ENCODE assay signal across 11 mouse cellular contexts in the genomic region with DNA sequence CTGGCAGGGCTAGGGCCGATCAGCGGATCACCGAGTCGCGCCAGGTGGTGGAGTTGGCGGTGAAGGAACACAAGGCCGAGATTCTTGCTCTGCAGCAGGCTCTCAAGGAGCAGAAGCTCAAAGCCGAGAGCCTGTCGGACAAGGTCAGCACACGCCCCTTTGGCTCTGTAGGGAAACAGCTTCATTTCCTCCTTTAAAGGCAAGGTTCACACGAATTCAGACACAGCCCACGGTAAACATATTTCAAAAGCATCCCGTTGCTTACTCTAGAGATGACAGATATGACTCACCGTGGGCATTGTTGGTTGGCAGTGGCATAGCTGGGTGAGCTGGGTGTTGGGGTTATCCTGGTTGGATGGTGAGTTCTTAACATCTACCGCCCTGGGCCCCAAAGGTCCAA. TPM values are rescaled to one million over a fixed set of nuclear protein-coding genes. Genes with fewer than 3 reads are reported as not detected.
DNase-seq lines count a peak whose midpoint lies in the region; TF ChIP-seq lines count a peak whose summit lies in the region.
"Had no signal": no experiment of that assay in that cellular context is flagged by ENCODE, and none has a peak within 500 bp of the region (broad histone marks: within the 10 kb centered on the region; RNA-seq: fewer than 3 reads in every experiment).

No protein-coding gene starts in this region.

- TF ChIP-seq POLR2A in small intestine, adult 2 months (IDR thresholded peaks at IDR 0.05; ENCODE audit: low read depth, low read length), result no peak

- H3K27me3 ChIP-seq in small intestine, adult 2 months (ENCODE audit: control insufficient read depth, insufficient read depth, low read length), result no peaks in the 10 kb centered on the region
- H3K27me3 ChIP-seq: heart, embryonic 15.5 days; Patski had no signal

- TF ChIP-seq CTCF in small intestine, adult 2 months (IDR thresholded peaks at IDR 0.05; ENCODE audit: extremely low read depth, insufficient read length, insufficient replicate concordance, low read depth, low read length), result no peak

- H3K36me3 ChIP-seq in small intestine, adult 2 months (ENCODE audit: control insufficient read depth, insufficient read depth, low read length), result peaks cover 2% of the 10 kb centered on the region; the same call in 1 of the 2 replicates

- 0 out of 2 replicates have a peak overlapping the region, but pooled peaks have one; percentile 20 for H3K27ac ChIP-seq in small intestine, adult 2 months (ENCODE audit: insufficient read depth, low read depth, low read length)
- H3K27ac ChIP-seq: heart, embryonic 15.5 days had no signal

- H3K4me3 ChIP-seq in small intestine, adult 2 months (ENCODE audit: low read depth, low read length), result no peak overlapping the region
- H3K4me3 ChIP-seq: heart, embryonic 15.5 days; myocyte had no signal

- 30% methylated on average over 15 of the region's 15 CpGs for WGBS in small intestine, adult 2 months

- peaks cover 5% of the 10 kb centered on the region for H3K4me1 ChIP-seq in small intestine, adult 2 months (ENCODE audit: control insufficient read depth, insufficient read depth, insufficient read length, low read length)
- H3K4me1 ChIP-seq: heart, embryonic 15.5 days had no signal

- DNase-seq in adrenal gland, postnatal 14 days, result peak; percentile 45
- DNase-seq in adrenal gland, adult 8-10 months, result no peak
- peak; percentile 6 for DNase-seq in NIH3T3 (ENCODE audit: low read depth)
- DNase-seq in kidney, postnatal 36 days, result peak; percentile 18 to 22
- DNase-seq in frontal cortex, postnatal 10 days (ENCODE audit: low spot score in 2 of 2), result no peak
- DNase-seq in right cerebral cortex, postnatal 36 days (ENCODE audit: low spot score in 2 of 2), result no peak
- no peak for DNase-seq in B cell, adult 2 months

RNA-seq across cellular contexts. Expression of a gene that starts 53.1 kb away (rescaled TPM):
- total RNA-seq in adrenal gland, postnatal 14 days (2021), result 62.5 and 64.4 TPM in 2 replicates
- 100 to 1,000 TPM in 1 of 4 experiments, 10 to 100 TPM in 3; 56.6 to 107 (median 62.1) TPM for total RNA-seq in adrenal gland, adult 8-10 months (2022)
- polyA plus RNA-seq in small intestine, adult 2 months (2012; rRNA removed), result 37.8 and 73.8 TPM in 2 replicates

Comparison
In these comparisons a context has a peak if more than half of its experiments do, and no peak if none do; other contexts are left out.
1. DNase-seq: peak in adrenal gland, postnatal 14 days (single experiment), NIH3T3 (single experiment) and kidney, postnatal 36 days (2 of 2); none in adrenal gland, adult 8-10 months (single experiment), frontal cortex, postnatal 10 days (0 of 2), right cerebral cortex, postnatal 36 days (0 of 2) and B cell, adult 2 months (0 of 2).